Mouse (Mus musculus): ENCODE data around the gene Hdac7.

DNA sequence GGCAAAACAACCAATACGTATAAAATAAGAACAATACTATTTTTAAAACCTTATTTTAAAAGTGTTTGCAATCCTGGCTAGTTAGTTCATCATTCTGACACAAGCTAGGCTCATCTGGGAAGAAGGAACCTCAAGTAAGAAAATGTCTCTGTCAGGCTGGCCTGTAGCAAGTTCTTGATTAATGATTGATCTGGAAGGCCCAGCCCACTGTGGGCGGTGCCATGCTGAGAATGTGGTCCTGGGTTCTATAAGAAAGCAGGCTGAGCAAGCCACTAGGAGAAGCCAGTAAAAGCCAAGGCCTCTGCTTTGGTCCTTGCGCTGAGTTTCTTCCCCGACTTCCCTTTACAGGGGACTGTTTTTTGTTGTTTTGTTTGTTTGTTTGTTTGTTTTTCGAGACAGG, 91.8 kb downstream of the Hdac7 start:
- TF ChIP-seq CTCF (IDR thresholded peaks at IDR 0.05; ENCODE audit: low read depth), result no peak
- TF ChIP-seq EP300 (IDR thresholded peaks at IDR 0.05; ENCODE audit: low read depth), result no peak

All from liver, postnatal 0 days (tissue).